Mouse (Mus musculus): Measurements from ENCODE around the gene Mrpl35. TPM values are rescaled to one million over a fixed set of nuclear protein-coding genes. Genes with fewer than 3 reads are reported as not detected.

Gene Mrpl35
- total RNA-seq, 4 experiments from 2014 or later, result 35.0 to 41.1 (median 39.2) TPM

- no peak for DNase-seq
Measured at GRCm38 (mm10) chr6:71799391-71799790, 27.4 kb downstream of the Mrpl35 start.

- DNase-seq, result no peak
Measured at GRCm38 (mm10) chr6:71791771-71792170, 35.0 kb downstream of the Mrpl35 start.

- no peak for DNase-seq
Measured at GRCm38 (mm10) chr6:71788348-71788747, 38.4 kb downstream of the Mrpl35 start.

- no peak for DNase-seq
Measured at GRCm38 (mm10) chr6:71783165-71783564, 43.6 kb downstream of the Mrpl35 start.

GRCm38 (mm10) chr6:71780431-71780830, 46.3 kb downstream of the Mrpl35 start:
- DNase-seq, result no peak

GRCm38 (mm10) chr6:71779831-71780230, 46.9 kb downstream of the Mrpl35 start:
- DNase-seq, result no peak

GRCm38 (mm10) chr6:71778016-71778415, 48.8 kb downstream of the Mrpl35 start:
- DNase-seq, result no peak

- peak; percentile 81 for DNase-seq
Measured at GRCm38 (mm10) chr6:71772636-71773208, 54.0 kb downstream of the Mrpl35 start.

GRCm38 (mm10) chr6:71772156-71772555, 54.6 kb downstream of the Mrpl35 start:
- DNase-seq, result no peak

- DNase-seq, result no peak
Measured at GRCm38 (mm10) chr6:71771282-71771681, 55.5 kb downstream of the Mrpl35 start.

GRCm38 (mm10) chr6:71770856-71771255, 55.9 kb downstream of the Mrpl35 start:
- no peak for DNase-seq

- DNase-seq, result peak; percentile 17
Measured at GRCm38 (mm10) chr6:71769901-71770690, 56.7 kb downstream of the Mrpl35 start.

- no peak for DNase-seq
Measured at GRCm38 (mm10) chr6:71767761-71768160, 59.0 kb downstream of the Mrpl35 start.

Other genes starting within 250 kb of the Mrpl35 start
- gene Kdm3a, start 194.0 kb downstream of the Mrpl35 start, total RNA-seq (2022), result 10 to 100 TPM; 27.3 to 53.0 (median 38.4) TPM
- gene Reep1, start 119.4 kb downstream of the Mrpl35 start, total RNA-seq (2022), result 1 to 10 TPM; 3.8 to 9.3 (median 5.3) TPM
- 100 to 1,000 TPM; 226 to 361 (median 285) TPM for gene Immt, start 4.4 kb upstream of the Mrpl35 start, total RNA-seq (2022)
- 100 to 1,000 TPM in 2 of 4 experiments, 10 to 100 TPM in 2; 90.8 to 118 (median 104) TPM for gene Ptcd3, start 81.8 kb upstream of the Mrpl35 start, total RNA-seq (2022)
- 100 to 1,000 TPM in 1 of 4 experiments, 10 to 100 TPM in 3; 66.4 to 108 (median 85.9) TPM for gene Polr1a, start 82.1 kb upstream of the Mrpl35 start, total RNA-seq (2022)

All from adrenal gland, adult 8-10 months (tissue).